Mouse (Mus musculus) spleen, adult 2 months (tissue): ENCODE data around the gene Tbc1d10b. TPM values are rescaled to one million over a fixed set of nuclear protein-coding genes. Genes with fewer than 3 reads are reported as not detected.
"Not testable (repeated sequence)": the region's sequence is repeated elsewhere in the genome, so short reads cannot be mapped to it uniquely, and the experiment has no call there.

ENCODE experiments used
- DNase-seq, 2 experiments: peaks; one replicate each; pipeline versions ENCODE4 v3.0.0 to v3.0.0-alpha.2; 2012 to 2021; ENCODE audit warnings: low spot score in 2 of 2, low read depth in 1 of 2
- H3K27ac ChIP-seq: fragments of 200-500 bp; 2 replicates; pipeline ENCODE4 v1.5.1; 2012; ENCODE audit warnings: low read length, inconsistent platforms; ENCODE audit not compliant: insufficient read depth
- H3K27me3 ChIP-seq: fragments of 200-500 bp; 2 replicates; pipeline ENCODE4 v1.6.1; 2012; ENCODE audit warnings: mild to moderate bottlenecking, moderate library complexity, low read length, inconsistent platforms; ENCODE audit not compliant: control insufficient read depth, insufficient read depth
- H3K36me3 ChIP-seq: fragments of 200-500 bp; 2 replicates; pipeline ENCODE4 v1.6.1; 2012; ENCODE audit warnings: mild to moderate bottlenecking, low read length, inconsistent platforms; ENCODE audit not compliant: control insufficient read depth, insufficient read depth
- H3K4me1 ChIP-seq: fragments of 200-500 bp; 2 replicates; pipeline ENCODE4 v1.6.1; 2011; ENCODE audit warnings: inconsistent platforms; ENCODE audit not compliant: control insufficient read depth, insufficient read depth, insufficient read length
- H3K4me3 ChIP-seq: fragments of 200-500 bp; 2 replicates; pipeline ENCODE4 v1.5.1; 2011; ENCODE audit warnings: mild to moderate bottlenecking, inconsistent platforms; ENCODE audit not compliant: insufficient read depth, insufficient read length; ENCODE audit errors: extremely low read depth
- CTCF ChIP-seq: fragments of 200-500 bp; IDR thresholded peaks from 2 replicates; pipeline ENCODE4 v1.5.1; 2011; ENCODE audit warnings: mild to moderate bottlenecking, inconsistent platforms; ENCODE audit not compliant: insufficient read depth, insufficient read length, insufficient replicate concordance; ENCODE audit errors: extremely low read depth
- POLR2A ChIP-seq: fragments of 200-500 bp; IDR thresholded peaks from 2 replicates; pipeline ENCODE4 v1.6.1; 2011; ENCODE audit warnings: low read depth, low read length, inconsistent platforms
- WGBS: fragments of 180-500 bp; shearing (Covaris S2); methylation state at CpG from one replicate; pipeline ENCODE4 v1.1.7; 2018; 5-methylcytosine and 5-hydroxymethylcytosine counted together
- polyA plus RNA-seq: library from polyadenylated mRNA; depleted of rRNA; stranded (reverse); fragments of >200 nt; gene quantifications from 2 replicates; pipeline ENCODE4 v1.2.3, GENCODE M21; 2012

Gene Tbc1d10b
- polyA plus RNA-seq, 1 experiment = 33.0 TPM

- Histone ChIP-seq H3K27me3 (no peaks in the 10 kb centered on the region), H3K36me3 (peaks cover 19% of the 10 kb centered on the region), H3K4me1 (peaks cover 6% of the 10 kb centered on the region; the same call in 1 of the 2 replicates), H3K27ac (peak overlapping the region; percentile 51), H3K4me3 (no peak overlapping the region)
- TF ChIP-seq POLR2A = no peak
- no peak for TF ChIP-seq CTCF
- 46% methylated on average over 17 of the region's 17 CpGs for WGBS
- DNase-seq = no peak
Measured at GRCm38 (mm10) chr7:127188305-127189276, 19.7 kb downstream of the Tbc1d10b start.

GRCm38 (mm10) chr7:127187351-127187750 is 20.9 kb downstream of the Tbc1d10b start:
- H3K27me3 ChIP-seq = no peaks in the 10 kb centered on the region
- WGBS = 86% methylated on average over 10 of the region's 10 CpGs
- TF ChIP-seq CTCF (no peak), POLR2A (no peak)
- peaks cover 6% of the 10 kb centered on the region; the same call in 1 of the 2 replicates for H3K4me1 ChIP-seq
- no peak overlapping the region for H3K4me3 ChIP-seq
- H3K36me3 ChIP-seq = peaks cover 8% of the 10 kb centered on the region; the same call in 1 of the 2 replicates
- DNase-seq = no peak
- H3K27ac ChIP-seq = no peak overlapping the region

- Histone ChIP-seq H3K27me3 (no peaks in the 10 kb centered on the region), H3K4me1 (peaks cover 11% of the 10 kb centered on the region; the same call in 1 of the 2 replicates), H3K27ac (no peak overlapping the region), H3K36me3 (no peaks in the 10 kb centered on the region), H3K4me3 (no peak overlapping the region)
- no peak for TF ChIP-seq POLR2A
- 0 out of 2 replicates have a peak, but pooled peaks have one; percentile 2 for TF ChIP-seq CTCF
- DNase-seq = no peak
- WGBS = 78% methylated on average over 3 of the region's 3 CpGs
Measured at GRCm38 (mm10) chr7:127185601-127186000, 22.7 kb downstream of the Tbc1d10b start.

- WGBS = 11% methylated on average over 1 of the region's 1 CpGs
- TF ChIP-seq CTCF (no peak), POLR2A (no peak)
- Histone ChIP-seq H3K36me3 (no peaks in the 10 kb centered on the region), H3K27ac (no peak overlapping the region; the same call in 1 of the 2 replicates), H3K4me1 (peaks cover 16% of the 10 kb centered on the region; the same call in 1 of the 2 replicates), H3K4me3 (no peak overlapping the region), H3K27me3 (no peaks in the 10 kb centered on the region)
- DNase-seq = no peak
Measured at GRCm38 (mm10) chr7:127184720-127185119, 23.5 kb downstream of the Tbc1d10b start.

- TF ChIP-seq POLR2A (no peak), CTCF (peak; percentile 16; the same call in 1 of the 2 replicates)
- no peaks in the 10 kb centered on the region for H3K36me3 ChIP-seq
- no peak overlapping the region for H3K27ac ChIP-seq
- WGBS = 75% methylated on average over 6 of the region's 6 CpGs
- no peaks in the 10 kb centered on the region for H3K27me3 ChIP-seq
- no peak overlapping the region for H3K4me3 ChIP-seq
- DNase-seq = no peak
- peaks cover 16% of the 10 kb centered on the region; the same call in 1 of the 2 replicates for H3K4me1 ChIP-seq
Measured at GRCm38 (mm10) chr7:127183828-127184227, 24.4 kb downstream of the Tbc1d10b start.

- H3K4me1 ChIP-seq = peaks cover 15% of the 10 kb centered on the region; the same call in 1 of the 2 replicates
- WGBS = 82% methylated on average over 8 of the region's 8 CpGs
- no peak for DNase-seq
Measured at GRCm38 (mm10) chr7:127183345-127183744, 24.9 kb downstream of the Tbc1d10b start.

GRCm38 (mm10) chr7:127181724-127182123 is 26.5 kb downstream of the Tbc1d10b start:
- not testable (repeated sequence) for H3K36me3 ChIP-seq, H3K4me3 ChIP-seq, H3K27me3 ChIP-seq, H3K27ac ChIP-seq, DNase-seq
- WGBS = 45% methylated on average over 3 of the region's 3 CpGs
- peaks cover 13% of the 10 kb centered on the region; the same call in 1 of the 2 replicates for H3K4me1 ChIP-seq

More at GRCm38 (mm10) chr7:127183345-127183744, 24.9 kb downstream of the Tbc1d10b start:
- TF ChIP-seq CTCF (no peak), POLR2A (no peak)
- no peaks in the 10 kb centered on the region for H3K27me3 ChIP-seq
- H3K36me3 ChIP-seq = no peaks in the 10 kb centered on the region
- no peak overlapping the region for H3K27ac ChIP-seq
- H3K4me3 ChIP-seq = no peak overlapping the region
